Mouse (Mus musculus): ENCODE data around the gene Fbll1. TPM values are rescaled to one million over a fixed set of nuclear protein-coding genes. Genes with fewer than 3 reads are reported as not detected.
A peak's percentile ranks its signal among the peaks of the same experiment; 100 is the strongest.
"Not testable (repeated sequence)": the region's sequence is repeated elsewhere in the genome, so short reads cannot be mapped to it uniquely, and the experiment has no call there.

Gene Fbll1
- 0.09 TPM in 1 of 2 replicates, not detected in the other for polyA plus RNA-seq (2015; fragmentation: Nextera tagmentation; extraction: Ambion mirVana)

DNA sequence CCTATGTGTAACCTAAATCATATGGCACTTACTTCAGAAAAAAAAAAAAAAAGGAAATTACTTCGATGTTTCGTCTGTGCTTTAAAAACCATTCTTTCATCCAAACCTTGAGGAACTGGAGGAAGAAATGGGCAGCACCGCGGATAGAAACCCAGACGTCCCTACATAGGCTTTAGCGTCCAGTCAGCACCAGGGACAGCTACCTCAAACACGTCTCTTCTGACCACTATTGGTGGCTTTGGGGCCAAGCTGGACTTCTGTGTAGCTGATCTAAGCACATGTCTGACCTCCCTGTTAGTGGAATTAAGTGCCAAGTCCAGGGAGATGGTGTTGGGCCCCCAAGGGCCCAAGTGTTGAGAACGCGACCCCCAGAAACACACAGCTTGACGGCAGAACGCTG lies at the start of gene Fbll1:
Gene Fbll1, minus strand, starts transcription at position 11 of the 400 bp plus-strand sequence.
- Histone ChIP-seq H3K36me3 (no peaks in the 10 kb centered on the region), H3K27ac (no peak within 1 kb of the TSS), H3K4me1 (peaks cover 12% of the 10 kb centered on the region), H3K9me3 (no peaks in the 10 kb centered on the region), H3K9ac (no peak within 1 kb of the TSS), H3K27me3 (peaks cover 56% of the 10 kb centered on the region), H3K4me3 (peak within 1 kb of the TSS; percentile 34), H3K4me2 (peak within 1 kb of the TSS; percentile 59)
- ATAC-seq (ENCODE audit: insufficient number of reproducible peaks, low FRiP score, low TSS enrichment, low read depth), result no peak
- WGBS, result 15% methylated on average over 11 of the region's 11 CpGs

DNA sequence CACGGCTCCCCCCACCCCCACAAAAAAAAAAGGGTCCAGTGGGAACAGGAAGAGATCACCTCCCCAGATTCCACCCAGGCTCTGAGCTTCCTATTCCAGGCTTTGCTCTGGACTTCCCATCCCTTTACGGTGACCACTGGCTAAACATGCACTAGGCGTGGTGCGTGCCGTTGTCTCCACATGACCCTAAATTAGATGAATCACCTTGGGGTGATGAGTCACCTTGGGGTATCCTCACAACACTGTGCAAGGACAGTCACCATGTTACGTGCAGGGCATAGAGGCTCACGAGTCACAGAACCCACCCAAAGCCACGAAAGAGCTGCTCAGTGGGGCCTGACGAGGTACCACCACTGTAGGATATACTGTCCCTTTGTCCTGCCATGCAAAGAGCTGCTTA lies 45.6 kb upstream of the Fbll1 start:
- ATAC-seq (ENCODE audit: insufficient number of reproducible peaks, low FRiP score, low TSS enrichment, low read depth), result no peak
- no peak overlapping the region for H3K9ac ChIP-seq
- H3K27me3 ChIP-seq, result no peaks in the 10 kb centered on the region

DNA sequence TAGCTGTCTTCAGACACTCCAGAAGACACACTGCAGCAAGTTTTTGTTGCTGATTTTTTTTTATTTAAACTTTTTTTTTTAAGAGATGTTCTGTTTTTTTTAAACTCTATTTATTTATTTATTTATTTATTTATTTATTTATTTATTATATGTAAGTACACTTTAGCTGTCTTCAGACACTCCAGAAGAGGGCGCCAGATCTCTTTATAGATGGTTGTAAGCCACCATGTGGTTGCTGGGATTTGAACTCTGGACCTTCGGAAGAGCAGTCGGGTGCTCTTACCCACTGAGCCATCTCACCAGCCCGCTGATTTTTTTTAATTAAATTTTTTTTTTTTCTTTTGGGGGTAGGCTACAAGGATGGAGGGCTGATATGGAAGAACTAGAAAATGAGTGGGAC lies 43.9 kb upstream of the Fbll1 start:
- 83% methylated on average over 4 of the region's 4 CpGs for WGBS
- not testable (repeated sequence) for H3K9me3 ChIP-seq; H3K4me2 ChIP-seq; H3K36me3 ChIP-seq; ATAC-seq (ENCODE audit: insufficient number of reproducible peaks, low FRiP score, low TSS enrichment, low read depth); H3K4me1 ChIP-seq; H3K4me3 ChIP-seq; H3K9ac ChIP-seq; H3K27me3 ChIP-seq; H3K27ac ChIP-seq

More for the DNA sequence above, 45.6 kb upstream of the Fbll1 start:
- H3K4me2 ChIP-seq, result no peak overlapping the region
- 82% methylated on average over 9 of the region's 9 CpGs for WGBS
- H3K4me1 ChIP-seq, result no peaks in the 10 kb centered on the region
- no peaks in the 10 kb centered on the region for H3K9me3 ChIP-seq
- no peak overlapping the region for H3K27ac ChIP-seq
- H3K36me3 ChIP-seq, result 0 out of 2 replicates have a peak, but pooled peaks cover 3% of the 10 kb centered on the region
- no peak overlapping the region for H3K4me3 ChIP-seq

DNA sequence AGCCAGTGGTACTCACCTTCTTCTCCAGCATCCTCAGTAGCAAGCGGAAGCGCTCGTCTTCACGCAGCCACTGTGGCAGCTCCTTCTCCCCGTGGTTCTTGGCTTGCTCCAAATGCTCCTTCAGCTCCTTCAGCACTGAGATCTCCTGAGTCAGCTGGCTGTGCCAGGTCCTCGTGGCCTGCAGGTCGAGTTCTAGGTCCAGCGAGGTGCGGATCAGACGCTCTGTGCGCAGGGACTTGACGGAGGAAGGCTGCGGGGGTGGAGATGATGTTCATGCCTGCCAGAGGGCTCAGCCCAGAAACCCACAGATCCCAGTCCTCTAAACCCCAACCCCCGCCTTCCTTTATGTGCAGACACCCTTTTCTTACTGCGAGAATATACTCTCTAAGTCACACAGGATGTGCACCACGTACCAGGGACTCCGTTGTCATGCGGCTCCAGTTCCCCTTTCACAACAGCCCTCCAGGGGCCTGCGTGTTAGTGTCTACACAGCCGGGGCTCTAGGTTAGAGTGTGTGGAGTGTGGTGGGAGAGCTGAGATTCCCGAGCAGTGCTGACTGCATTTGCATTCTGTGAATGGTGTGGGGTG lies 43.1 kb upstream of the Fbll1 start:
- H3K27me3 ChIP-seq, result no peaks in the 10 kb centered on the region
- no peak overlapping the region for H3K4me3 ChIP-seq
- H3K9ac ChIP-seq, result no peak overlapping the region
- no peaks in the 10 kb centered on the region for H3K9me3 ChIP-seq
- ATAC-seq (ENCODE audit: insufficient number of reproducible peaks, low FRiP score, low TSS enrichment, low read depth), result no peak
- WGBS, result 86% methylated on average over 21 of the region's 21 CpGs
- no peak overlapping the region for H3K27ac ChIP-seq
- 0 out of 2 replicates have a peak, but pooled peaks cover 3% of the 10 kb centered on the region for H3K36me3 ChIP-seq
- no peak overlapping the region for H3K4me2 ChIP-seq
- peaks cover 4% of the 10 kb centered on the region; the same call in 1 of the 2 replicates for H3K4me1 ChIP-seq

DNA sequence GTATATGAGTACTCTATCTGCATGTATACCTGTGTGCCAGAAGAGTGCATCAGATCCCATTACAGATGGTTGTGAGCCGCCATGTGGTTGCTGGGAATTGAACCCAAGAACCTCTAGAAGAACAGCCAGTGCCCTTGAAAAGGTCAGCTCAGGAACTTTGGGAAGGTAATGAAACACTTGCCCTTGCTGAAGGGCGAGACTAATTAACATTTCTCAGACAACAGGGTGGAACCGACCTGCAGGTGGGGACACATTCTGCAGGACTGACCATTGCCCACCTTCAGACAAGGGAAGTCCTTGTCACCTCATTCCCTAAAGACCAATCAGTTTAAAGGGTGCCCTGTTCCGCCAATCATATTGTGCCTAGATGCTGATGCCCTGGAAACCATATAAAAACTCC lies 42.1 kb upstream of the Fbll1 start:
- H3K4me1 ChIP-seq; H3K4me2 ChIP-seq; H3K9ac ChIP-seq; ATAC-seq (ENCODE audit: insufficient number of reproducible peaks, low FRiP score, low TSS enrichment, low read depth); H3K27me3 ChIP-seq; H3K4me3 ChIP-seq; H3K9me3 ChIP-seq; H3K27ac ChIP-seq; H3K36me3 ChIP-seq: not testable (repeated sequence)
- 87% methylated on average over 4 of the region's 4 CpGs for WGBS

DNA sequence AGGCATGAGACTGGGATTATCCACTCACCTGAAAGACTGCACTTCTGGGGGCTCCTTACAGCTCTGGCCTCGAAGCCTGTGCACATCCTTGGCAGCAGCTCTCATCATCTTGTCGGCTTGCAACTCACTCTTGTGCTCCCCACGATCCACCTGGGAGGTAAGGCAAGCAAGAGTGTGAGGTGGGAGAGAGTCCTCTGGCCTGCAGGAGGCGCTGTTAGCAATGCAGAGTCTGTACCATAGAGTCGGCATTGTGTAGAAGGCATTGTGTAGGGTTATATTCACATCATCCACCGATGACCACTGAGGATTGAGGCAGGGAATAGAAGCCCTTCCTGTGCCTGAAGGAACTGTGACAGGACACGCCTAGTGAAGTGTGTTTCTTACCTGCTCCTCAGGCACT lies 41.6 kb upstream of the Fbll1 start:
- no peak overlapping the region for H3K4me3 ChIP-seq
- H3K9ac ChIP-seq, result no peak overlapping the region
- H3K27me3 ChIP-seq, result no peaks in the 10 kb centered on the region
- H3K4me2 ChIP-seq, result no peak overlapping the region
- WGBS, result 80% methylated on average over 7 of the region's 7 CpGs
- peaks cover 4% of the 10 kb centered on the region; the same call in 1 of the 2 replicates for H3K4me1 ChIP-seq
- 0 out of 2 replicates have a peak, but pooled peaks cover 3% of the 10 kb centered on the region for H3K36me3 ChIP-seq
- no peaks in the 10 kb centered on the region for H3K9me3 ChIP-seq
- no peak for ATAC-seq (ENCODE audit: insufficient number of reproducible peaks, low FRiP score, low TSS enrichment, low read depth)
- no peak overlapping the region for H3K27ac ChIP-seq

DNA sequence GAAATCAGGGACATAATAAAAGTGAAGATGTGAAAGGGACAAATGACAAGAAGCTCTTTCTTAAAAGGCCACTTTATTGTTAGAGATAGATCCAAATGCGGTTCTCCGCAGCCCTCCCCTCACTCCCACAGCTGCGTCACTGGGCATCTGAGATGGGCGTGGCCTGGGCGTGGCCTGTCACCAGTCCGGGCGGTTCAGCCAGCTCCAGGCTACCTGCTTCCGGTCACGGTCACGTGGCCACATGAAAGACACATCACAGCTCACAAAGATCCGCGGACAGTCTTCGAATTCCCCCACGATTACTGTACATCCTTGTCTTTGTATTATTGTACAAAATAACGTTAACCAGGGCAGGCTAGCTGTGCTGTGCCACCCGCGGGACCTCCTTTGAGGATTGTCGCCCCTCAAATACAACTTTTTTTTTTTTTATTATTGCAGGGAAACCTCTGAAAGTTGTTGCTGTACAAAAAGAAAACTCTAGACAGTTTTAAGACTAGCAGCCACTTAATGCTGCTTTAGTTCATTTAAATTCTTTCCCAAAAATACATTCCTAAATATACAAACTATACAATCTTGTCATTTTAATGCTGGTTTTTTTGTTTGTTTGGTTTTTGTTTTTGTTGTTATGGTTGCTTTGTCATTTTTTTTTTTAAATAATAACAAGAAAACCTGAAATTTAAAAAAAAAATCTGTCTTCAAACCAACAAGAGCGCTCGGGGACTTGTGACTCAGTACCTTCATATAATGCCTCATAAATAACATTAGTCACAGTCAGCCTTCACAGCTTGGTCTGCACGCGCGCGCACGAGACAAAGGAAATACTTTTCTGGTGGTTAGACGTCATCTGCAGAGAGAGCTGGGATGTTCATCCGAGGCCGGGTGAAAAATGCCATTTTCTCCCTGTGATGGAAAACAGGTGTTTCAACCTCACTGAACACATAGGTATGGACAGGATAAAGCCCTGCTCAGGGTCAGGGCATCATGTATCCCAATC lies 40.0 kb upstream of the Fbll1 start:
- Histone ChIP-seq H3K9ac (no peak overlapping the region), H3K9me3 (no peaks in the 10 kb centered on the region), H3K36me3 (0 out of 2 replicates have a peak, but pooled peaks cover 3% of the 10 kb centered on the region), H3K27me3 (no peaks in the 10 kb centered on the region), H3K4me1 (peaks cover 4% of the 10 kb centered on the region), H3K4me2 (peak overlapping the region; percentile 60), H3K4me3 (peak overlapping the region; percentile 37), H3K27ac (no peak overlapping the region; the same call in 1 of the 2 replicates)
- peak; percentile 76 for ATAC-seq (ENCODE audit: insufficient number of reproducible peaks, low FRiP score, low TSS enrichment, low read depth)
- WGBS, result 16% methylated on average over 28 of the region's 28 CpGs

DNA sequence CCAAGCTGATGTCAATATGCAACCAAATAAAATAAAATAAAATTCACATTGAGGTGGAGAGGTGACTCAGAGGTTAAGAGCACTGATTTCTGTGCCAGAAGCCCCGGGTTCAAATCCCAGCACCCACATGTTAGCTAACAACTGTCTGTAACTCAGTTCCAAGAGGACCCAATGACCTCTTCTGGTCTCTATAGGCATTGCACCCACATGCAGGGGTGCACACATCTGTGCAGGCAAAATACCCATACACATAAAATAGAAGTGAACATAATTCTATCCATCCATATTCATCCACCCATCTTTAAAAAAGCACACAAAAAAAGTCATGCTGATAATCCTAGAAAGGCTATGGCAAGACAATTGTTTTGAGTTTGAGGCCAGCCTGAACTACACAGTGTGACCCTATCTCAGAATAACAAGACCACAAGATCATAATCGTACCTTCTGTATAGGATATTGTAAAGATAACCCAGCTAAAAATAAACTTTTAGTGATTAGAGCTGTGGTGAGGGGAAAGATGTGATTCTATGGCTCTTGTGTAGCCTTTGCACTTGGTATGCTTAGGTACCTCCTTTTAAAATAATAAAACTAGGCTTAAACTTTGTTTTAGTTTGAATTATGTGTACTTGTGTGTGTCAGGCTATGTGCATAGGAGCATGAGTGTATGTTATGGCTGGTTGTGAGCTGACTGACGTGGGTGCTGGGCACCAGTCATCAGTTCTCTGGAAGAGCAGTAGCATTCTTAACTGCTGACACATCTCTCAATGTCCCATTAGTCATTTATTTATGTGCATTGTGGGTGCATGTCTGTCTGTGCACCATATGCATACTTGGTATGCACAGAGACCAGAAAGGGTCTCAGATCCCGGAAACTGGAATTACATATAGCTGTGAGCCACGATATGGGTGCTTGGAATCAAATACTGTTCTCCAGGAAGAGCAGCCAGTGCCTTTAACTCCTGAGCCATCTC lies 38.8 kb upstream of the Fbll1 start:
- no peak for ATAC-seq (ENCODE audit: insufficient number of reproducible peaks, low FRiP score, low TSS enrichment, low read depth)
- Histone ChIP-seq H3K36me3 (0 out of 2 replicates have a peak, but pooled peaks cover under 1% of the 10 kb centered on the region), H3K4me3 (no peak overlapping the region), H3K4me2 (peak overlapping the region; percentile 60), H3K27ac (no peak overlapping the region), H3K9me3 (no peaks in the 10 kb centered on the region), H3K4me1 (peaks cover 11% of the 10 kb centered on the region), H3K9ac (no peak overlapping the region), H3K27me3 (no peaks in the 10 kb centered on the region)
- WGBS, result 65% methylated on average over 5 of the region's 5 CpGs

DNA sequence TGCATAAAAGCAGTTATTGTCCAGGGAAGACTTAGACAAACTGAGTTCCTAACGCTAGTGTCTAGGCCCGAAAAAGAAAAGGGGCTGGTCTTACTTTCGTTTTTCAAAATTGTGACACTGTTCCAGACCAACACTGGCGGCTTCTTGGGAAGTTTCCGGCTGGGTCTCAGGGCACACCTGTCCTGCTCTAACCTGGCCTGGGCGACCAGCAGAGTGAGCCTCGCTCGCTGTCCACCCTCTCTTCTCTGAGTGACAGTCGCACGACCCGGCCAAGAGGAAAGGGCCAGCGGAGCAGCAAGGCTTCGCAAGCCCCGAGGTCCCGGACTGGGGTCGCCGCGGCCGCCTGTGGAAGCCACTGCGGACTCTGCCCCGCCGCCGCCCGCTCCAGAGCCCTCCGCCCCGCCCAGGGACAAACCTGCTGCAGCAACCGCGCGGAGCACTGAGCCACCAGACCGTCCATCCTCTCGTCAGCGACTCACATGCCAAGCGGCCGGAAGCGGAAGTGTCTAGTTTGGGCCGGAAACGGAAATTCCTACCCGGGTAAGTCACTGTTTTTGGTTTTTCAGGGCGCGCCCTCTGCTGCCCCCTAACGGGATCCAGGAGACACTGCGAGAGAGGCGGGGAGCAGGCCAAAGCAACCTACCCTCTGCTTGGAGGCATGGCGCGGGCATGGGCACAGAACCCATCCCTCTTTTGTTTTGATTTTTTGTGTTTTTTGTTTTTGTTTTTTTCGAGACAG lies 35.5 kb upstream of the Fbll1 start, which contains the start of gene Rars:
Gene Rars, minus strand, starts transcription at position 485 of the 739 bp plus-strand sequence.
- Histone ChIP-seq H3K36me3 (peaks cover 26% of the 10 kb centered on the region), H3K4me1 (peaks cover 14% of the 10 kb centered on the region), H3K27me3 (no peaks in the 10 kb centered on the region), H3K9me3 (no peaks in the 10 kb centered on the region), H3K27ac (peak within 1 kb of the TSS; percentile 71), H3K4me2 (peak within 1 kb of the TSS; percentile 46), H3K9ac (peak within 1 kb of the TSS; percentile 90), H3K4me3 (peak within 1 kb of the TSS; percentile 98)
- ATAC-seq (ENCODE audit: insufficient number of reproducible peaks, low FRiP score, low TSS enrichment, low read depth), result peak; percentile 74
- WGBS, result 1% methylated on average over 43 of the region's 46 CpGs

DNA sequence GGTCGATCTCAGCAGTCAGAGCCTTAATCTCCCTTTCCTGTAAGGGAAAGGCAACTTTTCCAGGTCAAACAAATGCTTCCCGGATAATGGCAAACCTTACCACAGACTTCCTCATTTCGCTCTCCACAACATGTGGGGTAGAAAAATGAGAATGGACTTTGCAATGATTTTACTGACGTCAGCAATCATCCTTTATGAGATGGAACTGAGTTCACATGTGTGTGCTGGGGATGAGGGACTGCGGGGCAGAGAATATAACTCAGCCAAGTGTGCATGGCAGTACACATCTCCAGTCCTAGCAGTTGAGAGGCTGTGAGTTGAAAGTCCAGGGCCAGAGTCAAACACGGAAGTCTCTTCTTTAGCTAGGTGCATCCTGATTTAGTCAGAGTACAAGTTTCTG lies 34.6 kb upstream of the Fbll1 start:
- 83% methylated on average over 6 of the region's 6 CpGs for WGBS
- H3K4me3 ChIP-seq, result peak overlapping the region; percentile 98
- H3K9ac ChIP-seq, result no peak overlapping the region

More for the DNA sequence above, 34.6 kb upstream of the Fbll1 start:
- Histone ChIP-seq H3K4me2 (peak overlapping the region; percentile 46), H3K4me1 (peaks cover 11% of the 10 kb centered on the region), H3K27me3 (no peaks in the 10 kb centered on the region), H3K27ac (no peak overlapping the region), H3K36me3 (peaks cover 35% of the 10 kb centered on the region), H3K9me3 (no peaks in the 10 kb centered on the region)
- no peak for ATAC-seq (ENCODE audit: insufficient number of reproducible peaks, low FRiP score, low TSS enrichment, low read depth)
